In the genomic region with DNA sequence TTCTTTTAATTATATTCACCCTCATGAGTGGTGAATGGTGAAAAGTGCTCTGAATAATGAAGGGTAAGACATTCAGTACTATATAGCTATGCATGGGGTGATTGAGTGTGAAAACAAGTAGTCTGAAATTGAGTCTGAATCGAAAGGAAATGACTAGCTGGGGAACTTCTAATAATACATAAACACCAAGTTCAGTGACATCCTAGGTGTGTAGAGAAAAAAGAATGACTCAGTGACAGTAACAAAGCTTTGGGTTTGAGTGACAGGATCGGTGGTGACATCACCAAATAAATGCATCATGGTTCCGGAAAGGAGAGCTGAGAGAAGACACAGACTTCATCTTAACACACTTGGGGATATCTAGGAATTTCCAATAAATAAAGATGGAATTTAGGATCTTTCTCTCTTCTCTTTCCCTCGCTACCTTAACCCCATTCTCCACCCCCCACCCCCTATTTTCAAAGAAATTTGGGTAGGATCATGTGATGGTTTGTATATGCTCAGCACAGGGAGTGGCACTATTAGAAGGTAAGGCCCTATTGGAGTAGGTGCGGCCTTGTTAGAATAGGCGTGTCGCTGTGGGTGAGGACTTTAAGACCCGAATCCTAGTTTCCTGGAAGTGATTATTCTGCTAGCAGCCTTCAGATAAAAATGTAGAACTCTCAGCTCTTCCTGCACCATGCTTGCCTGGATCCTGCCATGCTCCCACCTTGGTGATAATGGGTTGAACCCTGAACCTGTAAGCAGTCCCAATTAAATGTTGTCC, we compare ENCODE assay signal across 19 mouse cellular contexts. TPM values are rescaled to one million over a fixed set of nuclear protein-coding genes. Genes with fewer than 3 reads are reported as not detected.
DNase-seq lines count a peak whose midpoint lies in the region; ATAC-seq and TF ChIP-seq lines count a peak whose summit lies in the region.
"Had no signal": no experiment of that assay in that cellular context is flagged by ENCODE, and none has a peak within 500 bp of the region (broad histone marks: within the 10 kb centered on the region; RNA-seq: fewer than 3 reads in every experiment).

No protein-coding gene starts in this region.

- H3K9me3 ChIP-seq in heart, embryonic 13.5 days: no peaks in the 10 kb centered on the region
- H3K9me3 ChIP-seq in heart, embryonic 10.5 days: no peaks in the 10 kb centered on the region
- H3K9me3 ChIP-seq in intestine, embryonic 16.5 days (ENCODE audit: control insufficient read depth, low read length): no peaks in the 10 kb centered on the region
- H3K9me3 ChIP-seq in intestine, embryonic 15.5 days: no peaks in the 10 kb centered on the region
- H3K9me3 ChIP-seq in stomach, postnatal 0 days (ENCODE audit: control insufficient read depth, low read length): no peaks in the 10 kb centered on the region
- H3K9me3 ChIP-seq: forebrain, embryonic 13.5 days; G1E; liver, embryonic 12.5 days; midbrain, embryonic 12.5 days; neural tube, embryonic 13.5 days; stomach, embryonic 15.5 days had no signal

- no peak overlapping the region for H3K4me2 ChIP-seq in heart, embryonic 13.5 days
- H3K4me2 ChIP-seq in intestine, embryonic 16.5 days (ENCODE audit: low read depth, low read length): no peak overlapping the region
- H3K4me2 ChIP-seq in intestine, embryonic 15.5 days (replicated peaks): no peak overlapping the region
- H3K4me2 ChIP-seq in stomach, postnatal 0 days (replicated peaks; ENCODE audit: low read depth): no peak overlapping the region
- H3K4me2 ChIP-seq: forebrain, embryonic 13.5 days; liver, embryonic 12.5 days; midbrain, embryonic 12.5 days; neural tube, embryonic 13.5 days; stomach, embryonic 15.5 days had no signal

- peaks cover 23% of the 10 kb centered on the region for H3K4me1 ChIP-seq in heart, embryonic 13.5 days
- H3K4me1 ChIP-seq in heart, embryonic 10.5 days: no peaks in the 10 kb centered on the region
- H3K4me1 ChIP-seq in intestine, embryonic 16.5 days (ENCODE audit: control insufficient read depth, insufficient read depth, low read length): no peaks in the 10 kb centered on the region
- no peaks in the 10 kb centered on the region for H3K4me1 ChIP-seq in intestine, embryonic 15.5 days (replicated peaks)
- no peaks in the 10 kb centered on the region for H3K4me1 ChIP-seq in stomach, postnatal 0 days (replicated peaks; ENCODE audit: control insufficient read depth, insufficient read depth)
- H3K4me1 ChIP-seq: liver, embryonic 12.5 days; midbrain, embryonic 12.5 days; neural tube, embryonic 13.5 days; stomach, embryonic 15.5 days had no signal

- no peak overlapping the region for H3K4me3 ChIP-seq in heart, embryonic 13.5 days
- H3K4me3 ChIP-seq in heart, embryonic 10.5 days: no peak overlapping the region
- H3K4me3 ChIP-seq in intestine, embryonic 16.5 days (ENCODE audit: low read length): no peak overlapping the region
- no peak overlapping the region for H3K4me3 ChIP-seq in intestine, embryonic 15.5 days (replicated peaks)
- no peak overlapping the region for H3K4me3 ChIP-seq in stomach, postnatal 0 days (ENCODE audit: low read depth, low read length)
- no peak overlapping the region for H3K4me3 ChIP-seq in gastrocnemius, adult 2 months
- H3K4me3 ChIP-seq: forebrain, embryonic 13.5 days; liver, embryonic 12.5 days; midbrain, embryonic 12.5 days; neural tube, embryonic 13.5 days; stomach, embryonic 15.5 days had no signal

- TF ChIP-seq CTCF in stomach, postnatal 0 days (IDR thresholded peaks at IDR 0.05; ENCODE audit: low read depth): no peak
- no peak for TF ChIP-seq CTCF in gastrocnemius, adult 2 months (IDR thresholded peaks at IDR 0.05)

- H3K9ac ChIP-seq in heart, embryonic 13.5 days: no peak overlapping the region
- H3K9ac ChIP-seq in intestine, embryonic 16.5 days (ENCODE audit: low read depth, low read length): no peak overlapping the region
- H3K9ac ChIP-seq in intestine, embryonic 15.5 days: no peak overlapping the region
- H3K9ac ChIP-seq in stomach, postnatal 0 days (ENCODE audit: low read length): no peak overlapping the region
- H3K9ac ChIP-seq: forebrain, embryonic 13.5 days; liver, embryonic 12.5 days; liver, postnatal 0 days; midbrain, embryonic 12.5 days; neural tube, embryonic 13.5 days; stomach, embryonic 15.5 days had no signal

- WGBS in heart, embryonic 13.5 days: 79% methylated on average over 8 of the region's 8 CpGs
- WGBS in heart, embryonic 10.5 days: 91% methylated on average over 8 of the region's 8 CpGs
- 88% methylated on average over 8 of the region's 8 CpGs for WGBS in intestine, embryonic 16.5 days
- WGBS in intestine, embryonic 15.5 days: 89% methylated on average over 8 of the region's 8 CpGs
- WGBS in stomach, postnatal 0 days: 74% methylated on average over 8 of the region's 8 CpGs

- peak overlapping the region; percentile 50 for H3K27ac ChIP-seq in heart, embryonic 13.5 days (replicated peaks)
- no peak overlapping the region for H3K27ac ChIP-seq in heart, embryonic 10.5 days
- H3K27ac ChIP-seq in intestine, embryonic 16.5 days (ENCODE audit: low read length): no peak overlapping the region
- no peak overlapping the region for H3K27ac ChIP-seq in intestine, embryonic 15.5 days
- no peak overlapping the region for H3K27ac ChIP-seq in stomach, postnatal 0 days (replicated peaks)
- no peak overlapping the region; the same call in 1 of the 2 replicates for H3K27ac ChIP-seq in gastrocnemius, adult 2 months
- H3K27ac ChIP-seq: forebrain, embryonic 13.5 days; hindbrain, postnatal 0 days; kidney, postnatal 0 days; liver, embryonic 12.5 days; midbrain, embryonic 12.5 days; neural tube, embryonic 13.5 days; stomach, embryonic 15.5 days had no signal

- H3K27me3 ChIP-seq in heart, embryonic 13.5 days (replicated peaks): no peaks in the 10 kb centered on the region
- H3K27me3 ChIP-seq in heart, embryonic 10.5 days (ENCODE audit: insufficient read depth, poor library complexity, severe bottlenecking): no peaks in the 10 kb centered on the region
- H3K27me3 ChIP-seq in intestine, embryonic 16.5 days (replicated peaks; ENCODE audit: control insufficient read depth, insufficient read depth, low read length): no peaks in the 10 kb centered on the region
- H3K27me3 ChIP-seq in intestine, embryonic 15.5 days (replicated peaks): no peaks in the 10 kb centered on the region
- no peaks in the 10 kb centered on the region for H3K27me3 ChIP-seq in stomach, postnatal 0 days (ENCODE audit: control insufficient read depth, insufficient read depth, low read length)
- H3K27me3 ChIP-seq: forebrain, embryonic 13.5 days; liver, embryonic 12.5 days; midbrain, embryonic 12.5 days; neural tube, embryonic 13.5 days; Patski; stomach, embryonic 15.5 days had no signal

- intact Hi-C loops in gastrocnemius, adult 2 months (cut with DNase I): loop anchor here (10.0 kb wide), 1 partner anchor 79 kb away; no protein-coding TSS in a partner anchor

- H3K36me3 ChIP-seq in heart, embryonic 13.5 days: peaks cover 46% of the 10 kb centered on the region
- H3K36me3 ChIP-seq in heart, embryonic 10.5 days: peaks cover 40% of the 10 kb centered on the region
- H3K36me3 ChIP-seq in intestine, embryonic 16.5 days (ENCODE audit: control insufficient read depth, insufficient read depth, low read length): peaks cover 2% of the 10 kb centered on the region; the same call in 1 of the 2 replicates
- 0 out of 2 replicates have a peak, but pooled peaks cover 7% of the 10 kb centered on the region for H3K36me3 ChIP-seq in intestine, embryonic 15.5 days
- H3K36me3 ChIP-seq in stomach, postnatal 0 days (ENCODE audit: control insufficient read depth, insufficient read depth, low read length): peaks cover 2% of the 10 kb centered on the region; the same call in 1 of the 2 replicates

- no peak for ATAC-seq in heart, embryonic 13.5 days (ENCODE audit: extremely low read depth, insufficient number of reproducible peaks, low FRiP score, low TSS enrichment)
- ATAC-seq in intestine, embryonic 16.5 days: peak; percentile 26; the same call in 1 of the 2 replicates
- no peak for ATAC-seq in intestine, embryonic 15.5 days
- ATAC-seq in activated CD4-positive, CD25-positive, alpha-beta regulatory T cell, adult 4 months: peak; percentile 62
- ATAC-seq in stomach, postnatal 0 days (ENCODE audit: low FRiP score, low TSS enrichment): peak; percentile 68
- ATAC-seq: liver, embryonic 12.5 days; liver, postnatal 0 days; Patski had no signal

- no peak for DNase-seq in heart, embryonic 10.5 days (ENCODE audit: low spot score)
- no peak for DNase-seq in stomach, postnatal 0 days (ENCODE audit: low spot score)
- no peak for DNase-seq in gastrocnemius, adult 2 months
- DNase-seq in cerebellum, postnatal 25 days: no peak
- DNase-seq: thymus, postnatal 14 days had no signal

- no peak for TF ChIP-seq EP300 in stomach, postnatal 0 days (optimal IDR thresholded peaks at IDR 0.05)

RNA-seq across cellular contexts. Expression of a gene that starts 29.6 kb away (rescaled TPM):
- polyA plus RNA-seq in heart, embryonic 13.5 days (2015; fragmentation: Nextera tagmentation; extraction: Ambion mirVana): 14.6 and 15.5 TPM in 2 replicates
- polyA plus RNA-seq in heart, embryonic 10.5 days (2016; fragmentation: Nextera tagmentation; extraction: Ambion mirVana): 11.8 and 15.5 TPM in 2 replicates
- polyA plus RNA-seq in intestine, embryonic 16.5 days (2015; fragmentation: Nextera tagmentation; extraction: Ambion mirVana): 10.3 and 10.7 TPM in 2 replicates
- polyA plus RNA-seq in intestine, embryonic 15.5 days (2015; fragmentation: Nextera tagmentation; extraction: Ambion mirVana): 13.6 and 15.0 TPM in 2 replicates
- 10 to 100 TPM; 36.7 to 44.6 TPM for polyA plus RNA-seq in activated CD4-positive, CD25-positive, alpha-beta regulatory T cell, adult 4 months (2017; shearing (Covaris generic))
- polyA plus RNA-seq in stomach, postnatal 0 days (2015; fragmentation: Nextera tagmentation; extraction: Ambion mirVana): 11.2 and 12.9 TPM in 2 replicates
- total RNA-seq in gastrocnemius, adult 2 months (2021): 10 to 100 TPM; 16.4 to 29.2 TPM

Comparison
In these comparisons a context has a peak if more than half of its experiments do, and no peak if none do; other contexts are left out.
1. ATAC-seq: peak in intestine, embryonic 16.5 days (single experiment), activated CD4-positive, CD25-positive, alpha-beta regulatory T cell, adult 4 months (single experiment) and stomach, postnatal 0 days (single experiment); none in heart, embryonic 13.5 days (single experiment) and intestine, embryonic 15.5 days (single experiment).